In the genomic region with DNA sequence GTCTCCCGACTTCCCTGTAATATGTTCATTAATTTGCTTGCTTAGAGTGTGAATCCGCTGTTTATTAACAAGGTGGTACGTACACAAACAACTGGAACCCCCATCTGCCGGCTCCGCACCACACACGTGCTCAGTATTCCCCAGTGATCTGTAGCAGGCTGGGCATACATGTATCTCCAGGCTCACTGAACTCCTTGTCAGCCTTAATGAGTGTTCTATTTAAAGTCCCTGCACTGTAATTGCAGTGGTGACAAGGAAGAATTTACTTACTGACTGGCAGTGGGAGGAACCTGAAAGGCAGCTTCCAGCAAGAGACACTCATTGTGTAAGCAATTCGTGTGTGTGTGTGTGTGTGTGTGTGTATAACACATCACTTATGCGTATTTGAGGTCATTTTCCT, we compare ENCODE assay signal across 14 mouse cellular contexts.
DNase-seq lines count a peak whose midpoint lies in the region; ATAC-seq lines count a peak whose summit lies in the region.
"Had no signal": no experiment of that assay in that cellular context is flagged by ENCODE, and none has a peak within 500 bp of the region (broad histone marks: within the 10 kb centered on the region; RNA-seq: fewer than 3 reads in every experiment).

No protein-coding gene starts in this region.

- H3K27me3 ChIP-seq in midbrain, embryonic 12.5 days = no peaks in the 10 kb centered on the region
- H3K27me3 ChIP-seq in midbrain, embryonic 11.5 days (ENCODE audit: control insufficient read depth, insufficient read depth, low read length) = no peaks in the 10 kb centered on the region
- no peaks in the 10 kb centered on the region for H3K27me3 ChIP-seq in neural tube, embryonic 13.5 days
- H3K27me3 ChIP-seq: limb, embryonic 13.5 days had no signal

- no peaks in the 10 kb centered on the region for H3K9me3 ChIP-seq in midbrain, embryonic 12.5 days
- H3K9me3 ChIP-seq in midbrain, embryonic 11.5 days (ENCODE audit: control insufficient read depth, low read length) = no peaks in the 10 kb centered on the region
- no peaks in the 10 kb centered on the region for H3K9me3 ChIP-seq in neural tube, embryonic 13.5 days
- H3K9me3 ChIP-seq: limb, embryonic 13.5 days had no signal

- no peak overlapping the region for H3K4me3 ChIP-seq in midbrain, embryonic 12.5 days
- H3K4me3 ChIP-seq in midbrain, embryonic 11.5 days (ENCODE audit: low read depth, low read length) = no peak overlapping the region
- H3K4me3 ChIP-seq in neural tube, embryonic 13.5 days = no peak overlapping the region
- H3K4me3 ChIP-seq: erythroblast, embryonic 14.5 days; limb, embryonic 13.5 days had no signal

- ATAC-seq in frontal cortex, adult (ENCODE audit: low TSS enrichment) = peak; percentile 41; the same call in 1 of the 2 replicates
- ATAC-seq in midbrain, embryonic 12.5 days (ENCODE audit: low FRiP score, low read depth) = peak; percentile 73; the same call in 1 of the 2 replicates
- no peak for ATAC-seq in midbrain, embryonic 11.5 days (ENCODE audit: low FRiP score)
- ATAC-seq in neural tube, embryonic 13.5 days (ENCODE audit: low read depth) = peak; percentile 47; the same call in 1 of the 2 replicates

- WGBS in midbrain, embryonic 12.5 days = 75% methylated on average over 8 of the region's 8 CpGs
- 84% methylated on average over 8 of the region's 8 CpGs for WGBS in midbrain, embryonic 11.5 days
- 60% methylated on average over 8 of the region's 8 CpGs for WGBS in neural tube, embryonic 13.5 days

- no peak overlapping the region for H3K9ac ChIP-seq in midbrain, embryonic 12.5 days (replicated peaks)
- no peak overlapping the region for H3K9ac ChIP-seq in midbrain, embryonic 11.5 days (ENCODE audit: low read length)
- H3K9ac ChIP-seq in neural tube, embryonic 13.5 days = no peak overlapping the region
- H3K9ac ChIP-seq: limb, embryonic 13.5 days had no signal

- H3K4me1 ChIP-seq in midbrain, embryonic 12.5 days = peaks cover 4% of the 10 kb centered on the region; the same call in 1 of the 2 replicates
- no peaks in the 10 kb centered on the region for H3K4me1 ChIP-seq in midbrain, embryonic 11.5 days (ENCODE audit: control insufficient read depth, insufficient read depth, low read length)
- H3K4me1 ChIP-seq in neural tube, embryonic 13.5 days (replicated peaks) = peaks cover 11% of the 10 kb centered on the region
- H3K4me1 ChIP-seq: limb, embryonic 13.5 days had no signal

- H3K27ac ChIP-seq in midbrain, embryonic 12.5 days (replicated peaks) = no peak overlapping the region
- H3K27ac ChIP-seq in midbrain, embryonic 11.5 days (ENCODE audit: low read depth, low read length) = no peak overlapping the region
- no peak overlapping the region for H3K27ac ChIP-seq in neural tube, embryonic 13.5 days (replicated peaks)
- H3K27ac ChIP-seq: kidney, postnatal 0 days; limb, embryonic 13.5 days had no signal

- no peaks in the 10 kb centered on the region for H3K36me3 ChIP-seq in midbrain, embryonic 12.5 days
- no peaks in the 10 kb centered on the region for H3K36me3 ChIP-seq in midbrain, embryonic 11.5 days (ENCODE audit: control insufficient read depth, insufficient read depth, low read length)
- no peaks in the 10 kb centered on the region for H3K36me3 ChIP-seq in neural tube, embryonic 13.5 days

- no peak for DNase-seq in frontal cortex, postnatal 14 days (ENCODE audit: low spot score in 2 of 2)
- DNase-seq in midbrain, embryonic 11.5 days (ENCODE audit: low spot score, missing footprints) = no peak
- DNase-seq in heart, postnatal 4 days = peak; percentile 6
- no peak for DNase-seq in testis, postnatal 14 days (ENCODE audit: low spot score)
- no peak for DNase-seq in cerebellum, adult 9-10 months
- DNase-seq: adrenal gland, postnatal 25 days; gastrocnemius, postnatal 14 days; lung, adult 18-20 months had no signal

- no peak overlapping the region for H3K4me2 ChIP-seq in midbrain, embryonic 12.5 days (replicated peaks)
- H3K4me2 ChIP-seq in midbrain, embryonic 11.5 days = no peak overlapping the region
- no peak overlapping the region for H3K4me2 ChIP-seq in neural tube, embryonic 13.5 days
- H3K4me2 ChIP-seq: limb, embryonic 13.5 days had no signal
